ENCODE assay signal across 19 mouse cellular contexts in the genomic region with DNA sequence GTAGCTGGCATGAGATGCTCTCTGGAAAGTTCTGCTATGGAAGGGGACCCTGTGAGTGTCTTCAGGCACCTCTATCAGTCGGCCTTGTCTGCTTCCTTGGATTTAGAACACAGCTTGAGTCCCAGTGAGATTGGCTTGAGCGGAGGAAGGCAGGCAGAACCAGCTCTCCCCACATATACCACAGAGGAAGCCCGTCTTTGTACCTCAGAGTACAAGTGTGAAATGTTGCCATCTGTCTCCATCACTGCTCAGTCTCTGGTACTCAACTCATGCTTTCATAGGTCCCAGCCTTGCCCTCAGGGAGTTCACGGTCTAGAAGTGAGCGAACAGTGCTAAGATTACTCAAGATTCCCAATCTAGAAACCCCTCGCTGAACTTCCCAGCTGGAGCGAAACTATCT.
"Had no signal": no experiment of that assay in that cellular context is flagged by ENCODE, and none has a peak within 500 bp of the region (broad histone marks: within the 10 kb centered on the region; RNA-seq: fewer than 3 reads in every experiment).

No protein-coding gene starts in this region.

- H3K27ac ChIP-seq: heart, embryonic 10.5 days; hindbrain, embryonic 10.5 days; hindbrain, embryonic 12.5 days; hindbrain, embryonic 14.5 days; intestine, embryonic 15.5 days; limb, embryonic 10.5 days; limb, embryonic 12.5 days; liver, embryonic 13.5 days had no signal

- H3K4me3 ChIP-seq: heart, embryonic 10.5 days; heart, embryonic 12.5 days; hindbrain, embryonic 10.5 days; hindbrain, embryonic 12.5 days; intestine, embryonic 15.5 days; left cerebral cortex, adult 2 months; limb, embryonic 10.5 days; limb, embryonic 12.5 days; liver, embryonic 13.5 days had no signal

- DNase-seq: gastrocnemius, postnatal 14 days; heart, adult 18-20 months; heart, postnatal 10 days; heart, postnatal 4 days; kidney, adult 18-20 months; kidney, adult 8-10 months; kidney, postnatal 10 days; kidney, postnatal 4 days; liver; liver, embryonic 13.5 days had no signal
